Comparison of ENCODE assay signal across 28 mouse cellular contexts in genomic region chr3:108918852-108919251, GRCm38 (mm10). TPM values are rescaled to one million over a fixed set of nuclear protein-coding genes. Genes with fewer than 3 reads are reported as not detected.
"Had no signal": no experiment of that assay in that cellular context is flagged by ENCODE, and none has a peak within 500 bp of the region (broad histone marks: within the 10 kb centered on the region; RNA-seq: fewer than 3 reads in every experiment).

No protein-coding gene starts in this region.

- DNase-seq: kidney, adult 2 months; kidney, postnatal 10 days; kidney, postnatal 36 days; layer of hippocampus, adult 9-11 months; lung, adult 2 months; lung, postnatal 14 days; lung, postnatal 4 days; midbrain, embryonic 14.5 days; right cerebral cortex, postnatal 4 days; spleen, adult 18-20 months had no signal

- H3K27ac ChIP-seq: kidney, embryonic 15.5 days; limb, embryonic 10.5 days; limb, embryonic 13.5 days; liver, embryonic 15.5 days; stomach, embryonic 15.5 days had no signal

- H3K4me2 ChIP-seq: kidney, embryonic 15.5 days; limb, embryonic 13.5 days; liver, embryonic 15.5 days; midbrain, embryonic 11.5 days; stomach, embryonic 15.5 days had no signal

- H3K9me3 ChIP-seq: kidney, embryonic 15.5 days; limb, embryonic 10.5 days; limb, embryonic 13.5 days; liver, embryonic 15.5 days; stomach, embryonic 15.5 days had no signal

- H3K36me3 ChIP-seq: kidney, embryonic 15.5 days; limb, embryonic 10.5 days; limb, embryonic 13.5 days; liver, embryonic 15.5 days; stomach, embryonic 15.5 days had no signal

- H3K9ac ChIP-seq: kidney, embryonic 15.5 days; limb, embryonic 13.5 days; liver, embryonic 15.5 days; stomach, embryonic 15.5 days had no signal

- H3K4me1 ChIP-seq: kidney, embryonic 15.5 days; limb, embryonic 10.5 days; limb, embryonic 13.5 days; stomach, embryonic 15.5 days had no signal

- H3K27me3 ChIP-seq: kidney, embryonic 15.5 days; limb, embryonic 13.5 days; liver, embryonic 15.5 days; stomach, embryonic 15.5 days had no signal

- H3K4me3 ChIP-seq: kidney, embryonic 15.5 days; limb, embryonic 10.5 days; limb, embryonic 13.5 days; liver, embryonic 15.5 days; stomach, embryonic 15.5 days had no signal

RNA-seq across cellular contexts. Expression of gene Henmt1, which starts 20.8 kb away (rescaled TPM):
- total RNA-seq: liver, adult 2 months; megakaryocyte progenitor cell, adult 5-6 weeks; megakaryocyte-erythroid progenitor cell, adult 5-6 weeks had no signal
- polyA plus RNA-seq: liver, adult 2 months; liver, embryonic 15.5 days had no signal

RNA-seq across cellular contexts. Expression of gene Gm9857, which starts 21.4 kb away (rescaled TPM):
- total RNA-seq: layer of hippocampus, postnatal 25 days; left cerebral cortex, adult 18-20 months; left cerebral cortex, postnatal 25 days; liver, adult 2 months; megakaryocyte progenitor cell, adult 5-6 weeks; megakaryocyte-erythroid progenitor cell, adult 5-6 weeks; midbrain, postnatal 0 days had no signal
- polyA plus RNA-seq: intestine, embryonic 14.5 days; kidney, embryonic 15.5 days; limb, embryonic 10.5 days; liver, adult 2 months; liver, embryonic 15.5 days; lung, adult 2 months; lung, embryonic 16.5 days; midbrain, embryonic 11.5 days; midbrain, embryonic 14.5 days; midbrain, postnatal 0 days; neural tube, embryonic 11.5 days; neural tube, embryonic 14.5 days; urinary bladder, adult 2 months had no signal

RNA-seq across cellular contexts. Expression of gene Fndc7, which starts 29.0 kb away (rescaled TPM):
- total RNA-seq: megakaryocyte-erythroid progenitor cell, adult 5-6 weeks; midbrain, postnatal 0 days had no signal
- polyA plus RNA-seq: kidney, embryonic 15.5 days; limb, embryonic 10.5 days; midbrain, embryonic 11.5 days; midbrain, embryonic 14.5 days; midbrain, postnatal 0 days; neural tube, embryonic 11.5 days had no signal
